Mouse (Mus musculus) liver, embryonic 11.5 days (tissue): ENCODE measurements around the gene Cd3d. TPM values are rescaled to one million over a fixed set of nuclear protein-coding genes. Genes with fewer than 3 reads are reported as not detected.

Experiments
- ATAC-seq: fragments of 200-750 bp; cut with Nextera tagmentation; replicated peaks from 2 replicates; pipeline ENCODE4 v1.8.0; 2017; ENCODE audit warnings: moderate number of reproducible peaks, mild to moderate bottlenecking, moderate TSS enrichment, moderate library complexity; ENCODE audit not compliant: low FRiP score
- DNase-seq: peaks from one replicate; pipeline ENCODE4 v3.0.0-alpha.2; 2017; ENCODE audit warnings: low spot score
- H3K27ac ChIP-seq: fragments of 300-500 bp; sonication (generic); 2 replicates; pipeline ENCODE4 v1.5.1; 2014; ENCODE audit warnings: mild to moderate bottlenecking, low read depth, low read length, control low read depth
- H3K27me3 ChIP-seq: fragments of 300-500 bp; sonication (generic); replicated peaks from 2 replicates; pipeline ENCODE4 v1.6.1; 2014; ENCODE audit warnings: low read length, mixed read lengths; ENCODE audit not compliant: control insufficient read depth, insufficient read depth
- H3K36me3 ChIP-seq: fragments of 300-500 bp; sonication (generic); 2 replicates; pipeline ENCODE4 v1.6.1; 2014; ENCODE audit warnings: mild to moderate bottlenecking, low read length, moderate library complexity, mixed read lengths; ENCODE audit not compliant: control insufficient read depth, insufficient read depth
- H3K4me1 ChIP-seq: fragments of 300-500 bp; sonication (generic); replicated peaks from 2 replicates; pipeline ENCODE4 v1.6.1; 2014; ENCODE audit warnings: low read length, mixed read lengths; ENCODE audit not compliant: control insufficient read depth, insufficient read depth
- H3K4me2 ChIP-seq: fragments of 300-500 bp; sonication (generic); 2 replicates; pipeline ENCODE4 v1.6.1; 2014; ENCODE audit warnings: mild to moderate bottlenecking, control low read depth, moderate library complexity
- H3K4me3 ChIP-seq: fragments of 300-500 bp; sonication (generic); 2 replicates; pipeline ENCODE4 v1.5.1; 2014; ENCODE audit warnings: low read depth, low read length, control low read depth
- H3K9ac ChIP-seq: fragments of 300-500 bp; sonication (generic); 2 replicates; pipeline ENCODE4 v1.6.1; 2014; ENCODE audit warnings: low read depth, low read length, control low read depth
- H3K9me3 ChIP-seq: fragments of 300-500 bp; sonication (generic); 2 replicates; pipeline ENCODE4 v1.6.1; 2016; ENCODE audit warnings: low read length, inconsistent platforms, mixed read lengths; ENCODE audit not compliant: control insufficient read depth
- WGBS: fragments of 180-500 bp; shearing (Covaris S2); extraction: QIAGEN DNeasy Blood & Tissue Kit; methylation state at CpG from one replicate; pipeline ENCODE4 v1.1.7; 2014; 5-methylcytosine and 5-hydroxymethylcytosine counted together
- polyA plus RNA-seq: library from polyadenylated mRNA; unstranded; fragments of >200 nt; fragmentation: Nextera tagmentation; extraction: Ambion mirVana; gene quantifications from 2 replicates; pipeline ENCODE4 v1.2.1, GENCODE M21; 2014

Cd3d gene
- polyA plus RNA-seq, 1 experiment from 2014 or later, result not detected

DNA sequence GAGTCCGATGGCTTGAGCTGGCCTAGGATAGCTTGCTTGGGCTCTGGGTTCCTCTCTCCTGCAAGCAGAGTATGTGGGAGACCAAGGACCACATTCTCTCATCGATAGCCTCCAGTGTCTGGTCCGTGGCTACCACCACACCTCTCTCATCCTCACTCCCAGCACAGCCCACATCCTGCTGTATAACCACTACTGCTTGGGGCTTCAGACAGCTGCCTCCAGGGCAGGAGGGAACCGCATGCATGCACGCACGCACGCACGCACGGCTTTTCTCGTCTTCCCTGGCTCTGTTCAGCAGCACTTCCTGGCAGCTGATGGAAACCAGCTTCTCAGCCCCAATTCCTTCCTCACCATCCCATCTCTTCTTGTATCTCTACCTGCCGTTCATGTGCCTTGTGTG is 16.6 kb downstream of the Cd3d start:
- Histone ChIP-seq H3K4me2 (no peak overlapping the region), H3K9me3 (no peaks in the 10 kb centered on the region), H3K4me1 (no peaks in the 10 kb centered on the region), H3K4me3 (no peak overlapping the region), H3K27me3 (no peaks in the 10 kb centered on the region), H3K27ac (no peak overlapping the region), H3K36me3 (no peaks in the 10 kb centered on the region), H3K9ac (no peak overlapping the region)
- ATAC-seq, result no peak
- 59% methylated on average over 11 of the region's 11 CpGs for WGBS
- DNase-seq, result no peak

GRCm38 (mm10) chr9:44999171-44999570 is 17.6 kb downstream of the Cd3d start:
- WGBS, result 53% methylated on average over 6 of the region's 6 CpGs
- Histone ChIP-seq H3K27ac (no peak overlapping the region), H3K4me1 (no peaks in the 10 kb centered on the region), H3K4me3 (no peak overlapping the region), H3K9ac (no peak overlapping the region), H3K9me3 (no peaks in the 10 kb centered on the region), H3K36me3 (no peaks in the 10 kb centered on the region), H3K27me3 (no peaks in the 10 kb centered on the region), H3K4me2 (no peak overlapping the region)
- DNase-seq (no peak), ATAC-seq (no peak)

DNA sequence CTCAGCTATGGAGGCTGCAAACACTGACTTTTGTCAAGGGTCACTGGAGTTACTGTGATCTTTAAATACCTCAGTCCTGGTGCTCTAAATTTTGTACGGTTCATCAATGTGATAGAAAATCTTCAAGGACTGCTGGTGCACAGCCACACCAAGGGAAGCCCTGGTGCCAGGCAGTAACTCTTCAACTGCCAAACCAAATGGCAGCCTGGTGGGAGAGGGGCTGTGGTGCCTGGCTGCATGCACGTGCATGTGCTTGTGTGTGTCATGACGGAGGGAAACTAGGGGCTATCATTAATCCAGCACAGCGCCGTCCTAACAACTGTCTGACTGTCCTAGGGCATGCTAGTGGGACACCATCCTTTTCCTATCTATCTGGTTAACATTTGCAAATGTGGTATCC is 18.2 kb downstream of the Cd3d start:
- no peak overlapping the region for H3K4me3 ChIP-seq
- no peaks in the 10 kb centered on the region for H3K4me1 ChIP-seq
- no peaks in the 10 kb centered on the region for H3K27me3 ChIP-seq
- ATAC-seq, result no peak
- no peaks in the 10 kb centered on the region for H3K9me3 ChIP-seq
- WGBS, result 79% methylated on average over 5 of the region's 5 CpGs
- no peak overlapping the region for H3K27ac ChIP-seq
- no peak for DNase-seq
- no peaks in the 10 kb centered on the region for H3K36me3 ChIP-seq
- H3K4me2 ChIP-seq, result no peak overlapping the region
- no peak overlapping the region for H3K9ac ChIP-seq

DNA sequence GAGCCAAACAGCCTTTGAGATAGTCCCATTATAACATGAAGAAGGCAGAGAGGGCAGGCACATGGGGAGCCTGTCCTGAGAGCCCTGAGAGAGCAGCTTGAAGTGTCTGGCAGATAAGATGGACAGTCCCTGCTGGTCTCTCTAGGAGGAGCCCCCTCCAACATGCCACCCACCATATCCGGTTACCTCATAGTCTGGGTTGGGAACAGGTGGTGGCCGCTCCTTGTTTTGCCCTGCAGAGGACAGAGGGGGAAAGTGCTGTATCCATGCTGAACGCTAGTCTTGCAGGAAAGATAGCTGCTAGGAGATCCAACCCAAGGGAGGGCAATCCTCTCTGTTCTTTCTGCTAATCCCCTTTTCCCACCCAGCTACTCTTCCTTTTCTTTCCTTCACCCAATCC is 18.7 kb downstream of the Cd3d start:
- H3K9ac ChIP-seq, result no peak overlapping the region
- 71% methylated on average over 3 of the region's 3 CpGs for WGBS
- no peaks in the 10 kb centered on the region for H3K4me1 ChIP-seq
- DNase-seq, result no peak
- no peaks in the 10 kb centered on the region; the same call in 1 of the 2 replicates for H3K27me3 ChIP-seq
- H3K27ac ChIP-seq, result no peak overlapping the region
- no peaks in the 10 kb centered on the region for H3K9me3 ChIP-seq
- no peaks in the 10 kb centered on the region for H3K36me3 ChIP-seq
- H3K4me2 ChIP-seq, result no peak overlapping the region
- H3K4me3 ChIP-seq, result no peak overlapping the region
- no peak for ATAC-seq

GRCm38 (mm10) chr9:45007404-45007803 is 25.8 kb downstream of the Cd3d start:
- 76% methylated on average over 12 of the region's 12 CpGs for WGBS
- Histone ChIP-seq H3K4me2 (no peak overlapping the region), H3K4me3 (no peak overlapping the region), H3K4me1 (no peaks in the 10 kb centered on the region), H3K9me3 (no peaks in the 10 kb centered on the region), H3K36me3 (no peaks in the 10 kb centered on the region), H3K27me3 (peaks cover 10% of the 10 kb centered on the region; the same call in 1 of the 2 replicates), H3K27ac (no peak overlapping the region), H3K9ac (no peak overlapping the region)
- no peak for DNase-seq
- no peak for ATAC-seq

GRCm38 (mm10) chr9:45008342-45008741 is 26.8 kb downstream of the Cd3d start:
- DNase-seq, result no peak
- no peaks in the 10 kb centered on the region for H3K4me1 ChIP-seq
- no peaks in the 10 kb centered on the region for H3K36me3 ChIP-seq
- H3K9me3 ChIP-seq, result no peaks in the 10 kb centered on the region
- H3K9ac ChIP-seq, result no peak overlapping the region
- H3K27ac ChIP-seq, result no peak overlapping the region
- H3K27me3 ChIP-seq, result peaks cover 10% of the 10 kb centered on the region; the same call in 1 of the 2 replicates
- ATAC-seq, result no peak
- no peak overlapping the region for H3K4me3 ChIP-seq
- WGBS, result 78% methylated on average over 4 of the region's 4 CpGs
- no peak overlapping the region for H3K4me2 ChIP-seq

DNA sequence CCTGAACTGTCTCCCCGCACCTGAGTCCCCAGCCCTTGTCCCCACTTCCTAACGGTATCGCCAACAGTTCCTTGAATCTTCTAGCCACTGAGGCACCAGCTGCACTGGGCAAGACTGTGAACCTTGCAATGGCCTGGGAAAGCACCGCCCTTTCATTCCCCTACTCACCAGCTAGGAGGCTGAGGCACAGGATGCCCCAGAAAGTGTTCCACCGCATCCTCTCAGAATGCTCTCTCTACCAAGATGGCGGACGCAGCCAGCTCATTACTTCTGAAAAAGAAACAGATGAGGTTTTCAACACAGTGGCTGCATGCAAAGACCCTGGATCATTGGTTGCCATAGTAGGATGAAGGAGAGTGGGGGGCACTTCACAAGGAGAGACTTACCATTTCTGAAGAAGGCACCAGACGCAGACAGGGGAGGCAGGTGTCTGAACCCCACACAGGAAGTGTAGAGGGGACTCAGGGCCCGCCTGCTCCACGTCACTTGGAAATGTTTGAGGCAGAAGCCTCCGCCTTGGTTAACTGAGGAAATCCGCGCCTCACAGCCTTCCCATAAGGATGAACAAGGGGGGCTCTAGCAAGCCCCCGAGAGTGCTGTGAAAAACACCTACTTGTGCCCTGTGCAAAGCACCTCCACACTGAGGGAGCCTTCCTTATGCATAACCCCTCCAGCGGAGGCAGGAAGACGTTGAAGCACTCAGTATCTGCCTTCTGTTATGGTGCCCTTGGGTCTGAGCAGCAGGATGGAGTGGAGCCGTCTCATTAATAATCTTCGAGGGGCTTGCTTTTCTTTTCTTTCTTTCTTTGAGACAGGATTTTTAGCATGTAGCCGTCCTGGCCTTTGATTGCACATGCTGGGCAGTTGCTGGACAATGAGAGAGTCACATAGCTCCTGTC is 27.8 kb downstream of the Cd3d start, which contains the start of gene Cd3e:
Gene Cd3e, minus strand, starts transcription at position 448 of the 899 bp plus-strand sequence.
- H3K9me3 ChIP-seq, result no peaks in the 10 kb centered on the region
- WGBS, result 80% methylated on average over 19 of the region's 19 CpGs
- ATAC-seq (no peak), DNase-seq (no peak)
- H3K27me3 ChIP-seq, result peaks cover 10% of the 10 kb centered on the region; the same call in 1 of the 2 replicates
- H3K4me3 ChIP-seq, result no peak within 1 kb of the TSS
- H3K9ac ChIP-seq, result no peak within 1 kb of the TSS
- H3K4me1 ChIP-seq, result no peaks in the 10 kb centered on the region
- H3K27ac ChIP-seq, result no peak within 1 kb of the TSS
- no peaks in the 10 kb centered on the region for H3K36me3 ChIP-seq
- H3K4me2 ChIP-seq, result no peak within 1 kb of the TSS

DNA sequence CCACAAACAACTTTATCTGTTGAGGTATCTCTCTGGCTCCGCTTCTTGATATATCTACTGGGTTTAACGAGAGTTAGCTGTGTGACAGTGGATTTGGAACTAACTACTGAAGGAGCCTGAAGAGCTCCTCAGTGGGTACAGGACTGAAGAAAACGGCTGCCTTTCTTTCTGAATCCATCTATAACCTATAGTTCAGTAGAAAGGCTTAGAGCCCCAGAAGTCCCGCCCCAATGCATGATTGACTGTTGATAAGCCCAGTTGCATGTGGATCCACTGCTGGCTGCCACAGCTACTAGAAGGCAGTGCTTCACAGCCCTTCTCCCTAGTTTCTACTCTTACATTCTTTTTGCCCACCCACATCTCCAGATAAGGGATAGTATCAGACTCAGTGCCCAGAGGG is 28.9 kb downstream of the Cd3d start:
- no peaks in the 10 kb centered on the region for H3K9me3 ChIP-seq
- H3K4me1 ChIP-seq, result no peaks in the 10 kb centered on the region
- no peak for DNase-seq
- H3K4me2 ChIP-seq, result no peak overlapping the region
- 57% methylated on average over 4 of the region's 4 CpGs for WGBS
- H3K4me3 ChIP-seq, result no peak overlapping the region
- H3K36me3 ChIP-seq, result no peaks in the 10 kb centered on the region
- H3K27ac ChIP-seq, result no peak overlapping the region
- no peak for ATAC-seq
- H3K27me3 ChIP-seq, result peaks cover 10% of the 10 kb centered on the region; the same call in 1 of the 2 replicates
- H3K9ac ChIP-seq, result no peak overlapping the region

- H3K4me2 ChIP-seq, result no peak overlapping the region
- 45% methylated on average over 6 of the region's 6 CpGs for WGBS
Measured at GRCm38 (mm10) chr9:45011291-45011690, 29.7 kb downstream of the Cd3d start.

More at GRCm38 (mm10) chr9:45011291-45011690, 29.7 kb downstream of the Cd3d start:
- no peaks in the 10 kb centered on the region for H3K9me3 ChIP-seq
- DNase-seq (no peak), ATAC-seq (no peak)
- H3K27ac ChIP-seq, result no peak overlapping the region
- no peaks in the 10 kb centered on the region for H3K36me3 ChIP-seq
- H3K27me3 ChIP-seq, result peaks cover 10% of the 10 kb centered on the region; the same call in 1 of the 2 replicates
- no peak overlapping the region for H3K4me3 ChIP-seq
- H3K9ac ChIP-seq, result no peak overlapping the region
- no peaks in the 10 kb centered on the region for H3K4me1 ChIP-seq
